Mouse (Mus musculus) kidney, embryonic 16.5 days (tissue): ENCODE data around the gene Sema3f. TPM values are rescaled to one million over a fixed set of nuclear protein-coding genes. Genes with fewer than 3 reads are reported as not detected.

Experiments used
- ATAC-seq: fragments of 200-750 bp; cut with Nextera tagmentation; 2 replicates; pipeline ENCODE4 v1.8.0; 2017; ENCODE audit warnings: moderate TSS enrichment; ENCODE audit not compliant: low FRiP score, low TSS enrichment
- H3K27ac ChIP-seq: fragments of 300-500 bp; sonication (generic); 2 replicates; pipeline ENCODE4 v1.5.1; 2014; ENCODE audit warnings: low read length
- H3K27me3 ChIP-seq: fragments of 300-500 bp; sonication (generic); 2 replicates; pipeline ENCODE4 v1.6.1; 2014; ENCODE audit warnings: low read length, control low read depth, mixed read lengths; ENCODE audit not compliant: insufficient read depth
- H3K36me3 ChIP-seq: fragments of 300-500 bp; sonication (generic); 2 replicates; pipeline ENCODE4 v1.6.1; 2014; ENCODE audit warnings: low read length, control low read depth, mixed read lengths; ENCODE audit not compliant: insufficient read depth
- H3K4me1 ChIP-seq: fragments of 300-500 bp; sonication (generic); 2 replicates; pipeline ENCODE4 v1.6.1; 2014; ENCODE audit warnings: low read length, control low read depth, mixed read lengths; ENCODE audit not compliant: insufficient read depth
- H3K4me2 ChIP-seq: fragments of 300-500 bp; sonication (generic); replicated peaks from 2 replicates; pipeline ENCODE4 v1.6.1; 2014; ENCODE audit warnings: low read depth, low read length
- H3K4me3 ChIP-seq: fragments of 300-500 bp; sonication (generic); 2 replicates; pipeline ENCODE4 v1.5.1; 2014; ENCODE audit warnings: mild to moderate bottlenecking, low read length
- H3K9ac ChIP-seq: fragments of 300-500 bp; sonication (generic); replicated peaks from 2 replicates; pipeline ENCODE4 v1.6.1; 2014; ENCODE audit warnings: low read length
- H3K9me3 ChIP-seq: fragments of 300-500 bp; sonication (generic); 2 replicates; pipeline ENCODE4 v1.6.1; 2016; ENCODE audit warnings: low read length, control low read depth
- WGBS: fragments of 180-500 bp; shearing (Covaris S2); extraction: QIAGEN DNeasy Blood & Tissue Kit; methylation state at CpG from one replicate; pipeline ENCODE4 v1.1.7; 2014; 5-methylcytosine and 5-hydroxymethylcytosine counted together
- polyA plus RNA-seq: library from polyadenylated mRNA; unstranded; fragments of >200 nt; fragmentation: Nextera tagmentation; extraction: Ambion mirVana; gene quantifications from 2 replicates; pipeline ENCODE4 v1.2.1, GENCODE M21; 2015

Gene Sema3f
- polyA plus RNA-seq, 1 experiment from 2014 or later: 20.9 TPM

DNA sequence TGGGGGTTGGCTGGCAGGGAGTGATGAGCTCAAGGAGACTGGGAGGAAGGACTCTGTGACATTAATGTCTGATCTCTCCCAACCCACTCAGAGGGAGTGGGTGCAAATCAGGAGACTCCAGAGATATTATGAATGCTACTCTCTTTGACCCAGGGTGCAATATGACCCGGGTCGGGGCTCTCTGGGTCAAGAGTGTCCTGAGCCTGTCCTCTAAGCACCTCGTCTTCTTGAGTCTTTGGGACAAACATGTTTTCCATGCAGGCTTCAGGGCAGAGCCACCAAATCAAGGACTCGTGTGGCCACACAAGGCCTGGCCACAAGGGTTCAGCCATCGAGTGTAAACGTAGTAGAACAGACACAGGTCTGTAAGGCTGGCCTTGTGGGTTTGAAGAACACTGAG is 52.2 kb downstream of the Sema3f start:
- WGBS: 80% methylated on average over 6 of the region's 6 CpGs
- H3K27me3 ChIP-seq: no peaks in the 10 kb centered on the region
- H3K27ac ChIP-seq: no peak overlapping the region
- H3K4me2 ChIP-seq: no peak overlapping the region
- ATAC-seq: no peak
- no peak overlapping the region for H3K9ac ChIP-seq
- no peak overlapping the region for H3K4me3 ChIP-seq
- peaks cover 2% of the 10 kb centered on the region; the same call in 1 of the 2 replicates for H3K4me1 ChIP-seq
- H3K9me3 ChIP-seq: no peaks in the 10 kb centered on the region
- H3K36me3 ChIP-seq: no peaks in the 10 kb centered on the region

DNA sequence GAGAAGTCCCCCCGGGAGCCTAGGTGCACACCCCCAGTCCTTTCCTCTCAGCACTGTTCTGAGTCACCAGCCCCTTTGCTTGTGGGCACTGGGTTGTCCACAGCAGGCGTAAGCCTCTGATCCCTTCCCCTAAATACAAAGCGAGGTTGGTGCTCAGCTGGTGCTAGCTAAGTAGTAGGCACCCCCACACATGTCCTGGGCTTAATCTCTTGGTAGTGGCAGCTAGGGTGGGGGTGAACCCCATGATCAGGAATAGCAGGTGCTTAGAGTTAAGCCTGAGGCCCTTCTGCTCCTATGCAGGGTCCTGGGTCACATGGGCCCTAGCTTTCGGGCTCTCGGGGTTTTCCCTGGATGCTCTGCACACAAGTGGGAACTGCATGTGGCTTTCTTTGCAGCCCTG is 53.1 kb downstream of the Sema3f start:
- ATAC-seq: no peak
- H3K4me3 ChIP-seq: no peak overlapping the region
- no peaks in the 10 kb centered on the region for H3K27me3 ChIP-seq
- no peak overlapping the region for H3K27ac ChIP-seq
- H3K4me2 ChIP-seq: no peak overlapping the region
- H3K9ac ChIP-seq: no peak overlapping the region
- H3K9me3 ChIP-seq: no peaks in the 10 kb centered on the region
- 92% methylated on average over 5 of the region's 5 CpGs for WGBS
- no peaks in the 10 kb centered on the region for H3K4me1 ChIP-seq
- no peaks in the 10 kb centered on the region for H3K36me3 ChIP-seq

GRCm38 (mm10) chr9:107654585-107654984 is 55.7 kb downstream of the Sema3f start:
- ATAC-seq: no peak
- Histone ChIP-seq H3K27me3 (no peaks in the 10 kb centered on the region), H3K9me3 (no peaks in the 10 kb centered on the region), H3K4me3 (no peak overlapping the region), H3K9ac (no peak overlapping the region), H3K4me1 (peaks cover 6% of the 10 kb centered on the region; the same call in 1 of the 2 replicates), H3K4me2 (no peak overlapping the region), H3K27ac (no peak overlapping the region), H3K36me3 (no peaks in the 10 kb centered on the region)
- WGBS: 78% methylated on average over 4 of the region's 4 CpGs

DNA sequence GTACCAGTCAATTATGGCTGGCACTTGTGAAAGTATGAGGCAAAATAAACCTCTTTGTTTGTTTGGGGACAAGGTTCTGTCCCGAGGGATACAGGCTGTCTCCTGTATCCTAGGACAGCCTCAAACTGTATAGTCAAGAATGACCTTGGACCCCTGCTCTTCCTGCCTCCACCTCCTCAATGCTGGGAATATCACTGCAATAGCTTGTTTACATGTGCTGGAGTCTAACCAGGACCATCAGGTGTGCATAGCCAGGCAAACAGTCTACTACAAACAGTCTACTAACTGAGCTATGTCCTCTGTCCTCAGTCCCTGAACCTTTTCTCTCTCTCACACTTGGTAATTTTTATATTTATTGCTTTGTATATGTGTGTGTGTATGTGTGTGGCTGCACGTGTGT is 56.8 kb downstream of the Sema3f start:
- WGBS: 88% methylated on average over 2 of the region's 2 CpGs
- Histone ChIP-seq H3K4me1 (peaks cover 6% of the 10 kb centered on the region; the same call in 1 of the 2 replicates), H3K9me3 (no peaks in the 10 kb centered on the region), H3K27ac (no peak overlapping the region), H3K36me3 (no peaks in the 10 kb centered on the region), H3K27me3 (no peaks in the 10 kb centered on the region), H3K4me2 (no peak overlapping the region), H3K4me3 (no peak overlapping the region), H3K9ac (no peak overlapping the region)
- no peak for ATAC-seq

DNA sequence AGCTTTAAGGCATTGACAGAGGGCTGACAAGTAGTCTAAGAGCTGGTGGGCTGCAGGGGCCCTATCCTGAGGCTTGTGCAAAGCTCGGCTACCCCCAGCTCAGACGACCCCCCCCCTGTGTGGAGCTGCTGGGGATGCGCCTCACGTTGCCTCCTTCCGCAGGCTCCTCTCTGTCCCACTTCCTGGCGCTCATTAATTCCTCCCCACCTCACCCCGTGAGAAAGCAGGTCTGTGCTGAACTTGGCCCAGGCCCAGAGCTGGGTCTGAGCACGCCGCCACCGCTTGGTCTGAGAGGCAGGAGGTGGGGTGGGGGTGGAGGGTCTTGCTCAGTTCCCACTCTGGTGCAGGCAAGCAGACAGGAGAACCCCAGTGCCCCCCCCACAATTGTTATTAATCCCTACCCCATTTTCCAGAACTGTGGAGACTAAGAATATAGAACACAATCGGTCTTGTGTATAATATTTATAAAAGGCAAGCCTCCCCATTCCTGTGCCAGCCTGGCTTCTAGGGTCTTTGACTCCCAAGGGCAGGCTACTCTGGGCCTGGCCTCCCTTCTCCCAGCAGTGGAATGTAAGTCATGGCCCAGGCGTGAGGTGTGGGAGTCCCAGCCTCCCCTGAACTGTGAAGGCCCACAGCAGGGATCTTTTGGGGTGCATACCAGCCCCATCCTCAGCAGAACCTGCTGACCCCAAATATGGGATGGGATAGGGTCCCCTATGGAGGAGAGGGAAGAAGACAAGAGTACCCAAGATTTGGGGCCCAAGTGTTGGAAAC is 59.4 kb downstream of the Sema3f start:
- peaks cover 6% of the 10 kb centered on the region; the same call in 1 of the 2 replicates for H3K4me1 ChIP-seq
- H3K27me3 ChIP-seq: no peaks in the 10 kb centered on the region
- H3K27ac ChIP-seq: no peak overlapping the region
- H3K9ac ChIP-seq: no peak overlapping the region
- no peak overlapping the region for H3K4me2 ChIP-seq
- no peaks in the 10 kb centered on the region for H3K36me3 ChIP-seq
- no peak for ATAC-seq
- WGBS: 38% methylated on average over 12 of the region's 12 CpGs
- no peak overlapping the region for H3K4me3 ChIP-seq
- no peaks in the 10 kb centered on the region for H3K9me3 ChIP-seq

DNA sequence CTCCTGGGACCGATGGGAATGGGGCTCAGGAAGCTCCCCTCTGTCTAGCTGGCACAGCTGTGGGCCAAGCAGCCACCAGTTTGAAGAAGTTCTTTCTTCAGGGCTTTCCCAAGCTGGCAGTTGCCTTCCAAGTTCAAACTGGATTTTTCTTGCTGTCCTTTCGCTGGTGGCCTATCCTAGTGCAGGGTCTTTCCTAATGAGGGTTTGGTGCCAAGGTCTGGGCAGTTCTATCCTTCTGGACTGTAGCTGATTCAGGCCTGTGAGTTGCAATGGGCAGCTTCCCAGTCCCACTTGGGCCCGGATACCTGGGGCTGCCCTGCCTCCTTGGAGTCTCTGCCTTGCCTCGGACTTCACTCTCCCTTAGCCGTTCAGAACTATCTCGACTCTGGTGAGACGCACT is 60.0 kb downstream of the Sema3f start:
- no peak overlapping the region for H3K4me2 ChIP-seq
- H3K9ac ChIP-seq: no peak overlapping the region
- H3K36me3 ChIP-seq: no peaks in the 10 kb centered on the region
- 55% methylated on average over 7 of the region's 7 CpGs for WGBS
- H3K27ac ChIP-seq: no peak overlapping the region
- H3K27me3 ChIP-seq: no peaks in the 10 kb centered on the region
- no peak for ATAC-seq
- no peak overlapping the region for H3K4me3 ChIP-seq
- no peaks in the 10 kb centered on the region for H3K9me3 ChIP-seq
- H3K4me1 ChIP-seq: peaks cover 8% of the 10 kb centered on the region

GRCm38 (mm10) chr9:107648767-107649166 is 61.5 kb downstream of the Sema3f start:
- no peaks in the 10 kb centered on the region for H3K36me3 ChIP-seq
- no peak for ATAC-seq
- H3K4me3 ChIP-seq: no peak overlapping the region
- 74% methylated on average over 3 of the region's 3 CpGs for WGBS
- no peak overlapping the region for H3K9ac ChIP-seq
- H3K27me3 ChIP-seq: no peaks in the 10 kb centered on the region
- no peak overlapping the region for H3K27ac ChIP-seq
- H3K4me1 ChIP-seq: peaks cover 20% of the 10 kb centered on the region
- H3K9me3 ChIP-seq: no peaks in the 10 kb centered on the region
- no peak overlapping the region for H3K4me2 ChIP-seq

DNA sequence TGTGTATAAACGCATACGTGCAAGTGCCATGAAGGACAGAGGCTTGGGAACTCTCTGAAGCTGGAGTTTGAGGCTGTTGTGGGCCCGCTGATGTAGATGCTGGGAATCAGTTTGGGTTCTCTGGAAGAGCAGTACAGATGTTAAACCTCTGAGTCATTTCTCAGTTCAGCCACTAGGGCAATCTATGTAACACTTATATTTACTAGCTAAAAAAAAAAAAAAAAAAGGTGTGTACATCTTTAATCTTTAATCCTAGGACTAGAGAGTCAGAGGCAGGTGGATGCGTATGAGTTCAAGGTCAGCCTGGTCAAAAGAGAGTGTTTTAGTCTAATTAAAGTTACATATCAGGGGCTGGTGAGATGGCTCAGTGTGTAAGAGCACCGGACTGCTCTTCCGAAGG is 63.3 kb downstream of the Sema3f start:
- Histone ChIP-seq H3K27ac (no peak overlapping the region), H3K27me3 (no peaks in the 10 kb centered on the region), H3K4me1 (peaks cover 20% of the 10 kb centered on the region), H3K4me3 (no peak overlapping the region), H3K9ac (no peak overlapping the region), H3K4me2 (no peak overlapping the region), H3K9me3 (no peaks in the 10 kb centered on the region), H3K36me3 (no peaks in the 10 kb centered on the region)
- ATAC-seq: no peak
- WGBS: 80% methylated on average over 6 of the region's 6 CpGs

DNA sequence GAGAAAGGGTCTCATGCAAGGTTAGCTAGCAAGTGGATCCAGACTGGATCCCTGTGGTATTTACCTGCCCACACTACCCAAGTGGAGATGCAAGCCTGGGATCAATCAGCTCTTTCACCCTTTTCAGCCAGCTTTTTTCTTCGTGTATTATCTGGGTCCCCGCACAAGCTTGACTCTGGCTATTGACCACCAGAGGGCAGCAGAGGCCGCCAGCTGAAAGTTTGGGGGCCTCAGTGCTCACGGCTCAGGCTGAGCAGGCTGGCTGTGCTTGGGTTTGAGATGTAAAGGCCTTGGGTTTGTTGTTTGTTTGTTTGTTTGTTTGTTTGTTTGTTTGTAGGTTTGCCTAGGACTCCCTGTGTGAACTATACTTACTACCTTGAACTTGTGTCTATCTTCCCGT is 64.7 kb downstream of the Sema3f start:
- Histone ChIP-seq H3K4me1 (peaks cover 18% of the 10 kb centered on the region), H3K36me3 (no peaks in the 10 kb centered on the region), H3K4me2 (peak overlapping the region; percentile 61; the same call in 1 of the 2 replicates), H3K27ac (no peak overlapping the region), H3K27me3 (no peaks in the 10 kb centered on the region), H3K4me3 (no peak overlapping the region), H3K9ac (no peak overlapping the region; the same call in 1 of the 2 replicates), H3K9me3 (no peaks in the 10 kb centered on the region)
- peak; percentile 64 for ATAC-seq
- WGBS: 15% methylated on average over 5 of the region's 5 CpGs

DNA sequence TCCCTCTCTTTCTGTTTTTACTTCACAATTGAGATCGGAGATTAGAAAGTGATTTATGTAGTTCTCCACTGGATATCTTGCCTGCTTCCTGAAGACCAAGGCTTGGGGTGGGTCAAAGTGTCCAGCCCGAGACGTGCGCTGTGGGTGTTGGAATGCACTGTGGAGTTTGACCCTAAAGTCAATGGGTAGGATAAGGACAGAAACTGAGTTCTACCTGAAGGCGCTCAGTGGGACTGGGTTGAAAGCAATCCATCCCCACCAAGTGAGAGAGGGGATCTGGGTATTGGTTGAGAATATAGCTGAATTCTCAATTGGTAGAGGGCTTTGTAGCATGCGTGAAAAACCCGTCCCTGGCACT is 65.1 kb downstream of the Sema3f start:
- Histone ChIP-seq H3K27ac (no peak overlapping the region), H3K27me3 (no peaks in the 10 kb centered on the region), H3K4me2 (peak overlapping the region; percentile 61), H3K4me1 (peaks cover 14% of the 10 kb centered on the region), H3K4me3 (peak overlapping the region; percentile 40), H3K9me3 (no peaks in the 10 kb centered on the region), H3K9ac (peak overlapping the region; percentile 62), H3K36me3 (no peaks in the 10 kb centered on the region)
- 31% methylated on average over 7 of the region's 7 CpGs for WGBS
- ATAC-seq: peak; percentile 14; the same call in 1 of the 2 replicates
